Mouse (Mus musculus) erythroblast, embryonic 14.5 days (primary cell): Measurements from ENCODE around the gene B4galnt4. TPM values are rescaled to one million over a fixed set of nuclear protein-coding genes. Genes with fewer than 3 reads are reported as not detected.

Source experiments
- H3K27me3 ChIP-seq: 2 replicates; pipeline ENCODE4 v1.6.1; 2012; ENCODE audit warnings: inconsistent platforms; ENCODE audit not compliant: control insufficient read depth
- H3K36me3 ChIP-seq: 2 replicates; pipeline ENCODE4 v1.6.1; 2012; ENCODE audit warnings: mild to moderate bottlenecking, inconsistent platforms; ENCODE audit not compliant: control insufficient read depth
- H3K4me1 ChIP-seq: 2 replicates; pipeline ENCODE4 v1.6.1; 2012; ENCODE audit warnings: inconsistent platforms; ENCODE audit not compliant: control insufficient read depth
- H3K4me3 ChIP-seq: replicated peaks from 2 replicates; pipeline ENCODE3; 2012; ENCODE audit warnings: moderate library complexity, mild to moderate bottlenecking, inconsistent platforms
- H3K9me3 ChIP-seq: 2 replicates; pipeline ENCODE4 v1.6.1; 2012; ENCODE audit warnings: low read length, inconsistent platforms, mixed read lengths; ENCODE audit not compliant: control insufficient read depth
- GATA1 ChIP-seq: IDR thresholded peaks from 2 replicates; pipeline ENCODE4 v1.6.1; 2012; ENCODE audit warnings: low read length, inconsistent platforms, mixed read lengths
- TAL1 ChIP-seq: IDR thresholded peaks from 3 replicates; pipeline ENCODE4 v1.6.1; 2012; ENCODE audit warnings: low read length, inconsistent platforms, mixed read lengths
- polyA plus RNA-seq: library from polyadenylated mRNA; stranded (reverse); fragments of >175 nt; gene quantifications from 2 replicates; pipeline ENCODE4 v1.2.3, GENCODE M21; 2012

Gene B4galnt4
- polyA plus RNA-seq, 1 experiment, result 0.03 TPM

DNA sequence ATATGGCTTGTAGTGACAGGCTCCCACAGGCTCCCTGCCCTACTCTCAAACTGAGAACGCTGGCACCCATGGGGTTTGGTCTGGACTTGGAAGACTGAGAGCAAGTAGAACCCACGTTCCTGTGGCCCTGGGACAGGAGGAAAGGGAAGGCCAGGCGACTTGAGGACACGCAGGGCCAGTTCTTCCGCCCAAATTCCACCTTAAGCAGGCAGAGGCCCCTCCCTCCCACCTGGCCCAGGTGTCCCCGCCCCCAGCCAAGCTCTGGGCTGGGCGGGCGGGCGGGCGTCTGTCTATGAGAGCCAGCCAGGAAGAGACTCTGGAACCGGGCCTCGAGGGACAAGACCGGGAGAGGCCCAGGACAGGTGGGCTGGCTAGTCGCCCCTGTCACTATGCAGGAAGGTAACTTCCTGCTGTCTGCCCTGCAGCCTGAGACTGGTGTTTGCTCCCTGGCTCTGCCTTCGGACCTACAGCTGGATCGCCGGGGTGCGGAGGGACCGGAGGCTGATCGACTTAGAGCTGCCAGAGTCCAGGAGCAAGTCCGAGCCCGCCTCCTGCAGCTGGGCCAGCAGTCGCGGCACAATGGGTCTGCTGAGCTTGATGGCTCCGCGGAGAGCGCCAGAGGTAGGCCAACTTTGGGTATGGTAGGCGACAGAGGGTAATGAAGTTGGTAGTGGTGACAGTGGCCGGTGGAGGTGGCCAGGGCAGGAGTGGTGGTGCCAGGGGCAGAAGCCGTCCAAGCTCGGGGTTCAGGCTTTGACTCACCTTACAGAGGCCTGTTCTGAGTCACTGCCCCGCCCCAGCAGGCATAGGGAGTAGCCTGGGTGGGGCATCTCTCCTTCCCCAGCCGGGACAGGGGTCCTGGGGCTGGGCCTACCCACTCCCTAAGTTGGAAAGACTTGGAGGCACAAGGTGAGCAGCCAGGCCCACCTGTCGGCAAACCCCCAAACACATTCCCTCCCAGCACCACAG is 18.9 kb downstream of the B4galnt4 start:
- peaks cover 35% of the 10 kb centered on the region for H3K27me3 ChIP-seq
- H3K4me1 ChIP-seq, result peaks cover 7% of the 10 kb centered on the region
- H3K36me3 ChIP-seq, result no peaks in the 10 kb centered on the region
- TF ChIP-seq TAL1 (no peak), GATA1 (no peak)
- no peak overlapping the region for H3K4me3 ChIP-seq
- no peaks in the 10 kb centered on the region for H3K9me3 ChIP-seq

GRCm38 (mm10) chr7:141087894-141088293 is 27.0 kb downstream of the B4galnt4 start:
- TF ChIP-seq GATA1, result no peak
- TF ChIP-seq TAL1, result no peak
- H3K4me3 ChIP-seq, result no peak overlapping the region
- H3K27me3 ChIP-seq, result peaks cover 54% of the 10 kb centered on the region
- no peaks in the 10 kb centered on the region; the same call in 1 of the 2 replicates for H3K9me3 ChIP-seq
- H3K36me3 ChIP-seq, result peaks cover under 1% of the 10 kb centered on the region; the same call in 1 of the 2 replicates
- peaks cover 25% of the 10 kb centered on the region for H3K4me1 ChIP-seq

GRCm38 (mm10) chr7:141088473-141088872 is 27.6 kb downstream of the B4galnt4 start:
- TF ChIP-seq TAL1 (no peak), GATA1 (no peak)
- H3K9me3 ChIP-seq, result no peaks in the 10 kb centered on the region; the same call in 1 of the 2 replicates
- no peak overlapping the region for H3K4me3 ChIP-seq
- peaks cover 31% of the 10 kb centered on the region for H3K4me1 ChIP-seq
- peaks cover 2% of the 10 kb centered on the region; the same call in 1 of the 2 replicates for H3K36me3 ChIP-seq
- peaks cover 51% of the 10 kb centered on the region for H3K27me3 ChIP-seq

DNA sequence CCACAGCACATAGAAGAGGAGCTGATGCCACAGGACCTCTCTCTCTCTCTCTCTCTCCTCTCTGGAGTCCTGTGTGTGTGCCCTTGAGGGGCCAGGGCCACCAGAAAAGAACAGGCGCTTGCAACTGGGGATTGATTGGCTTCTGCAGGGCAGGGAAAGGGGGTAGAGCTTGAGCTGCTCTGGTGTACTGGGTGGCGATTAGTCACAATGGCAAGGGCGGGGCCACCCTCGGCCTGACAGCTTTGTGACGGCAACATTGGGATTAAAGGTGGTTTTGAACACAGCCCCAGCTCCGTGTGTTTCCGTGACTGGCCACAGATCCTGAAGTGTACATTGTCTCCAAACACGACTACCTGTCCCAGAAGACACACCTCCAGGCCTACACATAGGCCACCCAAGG is 29.3 kb downstream of the B4galnt4 start:
- peaks cover 38% of the 10 kb centered on the region for H3K4me1 ChIP-seq
- peaks cover 2% of the 10 kb centered on the region; the same call in 1 of the 2 replicates for H3K36me3 ChIP-seq
- H3K27me3 ChIP-seq, result peaks cover 48% of the 10 kb centered on the region
- no peaks in the 10 kb centered on the region; the same call in 1 of the 2 replicates for H3K9me3 ChIP-seq
- no peak overlapping the region for H3K4me3 ChIP-seq
- TF ChIP-seq TAL1, result no peak
- no peak for TF ChIP-seq GATA1

- H3K4me1 ChIP-seq, result peaks cover 56% of the 10 kb centered on the region
- H3K36me3 ChIP-seq, result peaks cover 2% of the 10 kb centered on the region; the same call in 1 of the 2 replicates
- H3K9me3 ChIP-seq, result no peaks in the 10 kb centered on the region; the same call in 1 of the 2 replicates
- H3K4me3 ChIP-seq, result peak overlapping the region; percentile 21
- peaks cover 37% of the 10 kb centered on the region for H3K27me3 ChIP-seq
- TF ChIP-seq TAL1 (no peak), GATA1 (no peak)
Measured at GRCm38 (mm10) chr7:141092051-141092735, 31.3 kb downstream of the B4galnt4 start.

DNA sequence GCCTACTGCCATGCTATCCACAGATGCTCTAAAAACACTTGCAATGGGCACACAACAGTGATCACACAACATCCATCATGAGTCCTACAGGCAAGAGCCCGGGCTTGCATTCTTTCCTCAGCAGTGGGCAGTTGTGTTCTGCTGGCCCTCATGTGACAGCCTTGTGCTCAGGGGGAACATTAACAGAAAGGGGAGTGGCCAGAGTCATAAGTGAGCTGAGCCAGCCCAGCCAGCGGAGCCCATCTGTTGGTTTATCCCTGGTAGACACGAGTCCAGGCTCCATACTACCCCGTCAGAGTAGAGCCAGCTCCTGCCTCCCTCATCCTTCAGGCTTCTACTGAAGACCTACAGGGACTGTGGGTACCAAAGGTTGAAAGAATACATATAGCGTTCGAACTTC is 33.0 kb downstream of the B4galnt4 start:
- Histone ChIP-seq H3K4me1 (peaks cover 53% of the 10 kb centered on the region), H3K4me3 (no peak overlapping the region), H3K36me3 (peaks cover 2% of the 10 kb centered on the region; the same call in 1 of the 2 replicates), H3K9me3 (no peaks in the 10 kb centered on the region), H3K27me3 (peaks cover 24% of the 10 kb centered on the region)
- TF ChIP-seq TAL1 (no peak), GATA1 (no peak)

DNA sequence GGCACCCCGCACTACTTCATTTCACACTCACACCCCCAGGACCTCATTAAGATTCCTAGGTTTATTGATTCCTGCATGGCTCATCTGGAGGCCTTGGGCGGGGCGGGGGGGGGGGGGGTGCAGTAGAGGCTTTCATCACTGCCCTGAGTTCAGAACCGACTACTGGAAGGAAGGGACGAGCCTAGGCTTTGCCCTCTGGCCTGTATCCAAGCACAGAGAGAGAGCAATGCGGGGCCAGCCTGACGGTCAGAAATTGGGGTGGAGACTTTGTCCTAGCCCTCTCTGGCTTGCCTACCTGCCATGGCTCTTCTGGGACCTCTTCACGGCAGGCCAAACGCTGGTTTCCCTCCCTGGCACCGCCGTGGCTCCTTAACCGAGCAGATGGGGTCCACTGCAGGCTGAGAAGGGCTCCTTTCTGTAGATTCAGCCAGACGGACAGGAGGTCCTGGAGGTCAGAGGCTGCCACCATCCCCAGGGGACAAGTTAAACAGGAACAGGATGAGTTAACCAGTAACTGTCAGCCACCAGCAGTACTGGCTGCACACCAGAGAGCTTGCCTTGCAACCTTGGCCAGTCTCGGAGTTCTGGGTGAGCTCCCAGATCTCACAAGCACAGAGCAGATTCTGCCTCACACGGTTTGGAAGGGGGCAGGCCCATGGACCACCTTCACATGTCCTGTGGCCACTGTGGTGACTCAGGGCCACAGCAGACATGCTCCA is 33.7 kb downstream of the B4galnt4 start:
- Histone ChIP-seq H3K4me1 (peaks cover 57% of the 10 kb centered on the region), H3K4me3 (peak overlapping the region; percentile 28), H3K27me3 (peaks cover 23% of the 10 kb centered on the region), H3K36me3 (peaks cover 2% of the 10 kb centered on the region; the same call in 1 of the 2 replicates), H3K9me3 (no peaks in the 10 kb centered on the region)
- TF ChIP-seq GATA1, result no peak
- TF ChIP-seq TAL1, result no peak

GRCm38 (mm10) chr7:141096021-141096420 is 35.1 kb downstream of the B4galnt4 start:
- TF ChIP-seq GATA1 (no peak), TAL1 (no peak)
- peaks cover 68% of the 10 kb centered on the region for H3K4me1 ChIP-seq
- peaks cover 26% of the 10 kb centered on the region for H3K27me3 ChIP-seq
- H3K4me3 ChIP-seq, result no peak overlapping the region
- peaks cover 2% of the 10 kb centered on the region; the same call in 1 of the 2 replicates for H3K36me3 ChIP-seq
- no peaks in the 10 kb centered on the region for H3K9me3 ChIP-seq
